Mouse (Mus musculus) c-Kit-positive CD71-positive TER-119-negative erythroid progenitor cells, embryonic 14.5 days (primary cell): ENCODE results near the gene Mettl26.
A peak's percentile ranks its signal among the peaks of the same experiment; 100 is the strongest.

Experiments used
- DNase-seq: peaks from one replicate; pipeline ENCODE4 v3.0.0-alpha.2; 2013; ENCODE audit warnings: low read depth

Gene Mettl26

DNA sequence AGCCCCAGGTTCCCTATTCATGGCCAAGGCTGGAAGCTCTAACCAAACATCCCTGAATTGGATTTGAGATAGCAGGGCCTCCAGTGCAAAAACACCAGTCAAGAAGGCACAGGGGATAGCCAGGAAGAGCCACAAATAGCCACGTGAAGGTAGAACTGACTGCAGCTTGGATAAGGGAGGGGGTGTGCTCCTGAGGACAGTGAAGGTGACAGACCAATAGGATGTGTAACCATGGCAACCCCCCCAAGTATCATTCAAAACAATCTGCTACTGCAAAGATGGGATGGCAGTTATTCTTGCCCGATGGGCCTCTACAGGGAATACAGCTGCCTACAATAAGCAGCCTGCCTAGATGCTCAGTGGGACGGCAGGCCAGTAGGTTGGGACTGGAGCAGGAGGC lies 37.3 kb upstream of the Mettl26 start:
- no peak for DNase-seq

DNA sequence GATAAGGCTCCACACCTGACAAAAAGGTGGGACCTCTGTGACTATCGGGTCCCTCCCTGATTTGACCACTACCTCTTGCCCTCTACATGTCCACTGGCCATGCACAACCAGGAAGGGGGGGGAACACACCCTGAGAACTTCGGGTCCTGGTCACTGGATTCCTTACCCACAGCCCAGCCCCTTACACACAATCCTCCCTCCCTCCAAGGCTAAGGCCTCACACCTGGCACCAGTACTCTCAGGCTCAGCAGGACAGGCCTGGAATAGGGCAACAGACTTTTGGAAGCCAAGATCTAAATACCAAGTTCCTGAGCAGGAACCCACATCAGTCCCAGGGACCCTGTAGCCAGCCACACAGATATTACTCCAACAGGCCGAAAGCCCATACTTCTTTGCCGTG lies 36.0 kb upstream of the Mettl26 start:
- DNase-seq: no peak

DNA sequence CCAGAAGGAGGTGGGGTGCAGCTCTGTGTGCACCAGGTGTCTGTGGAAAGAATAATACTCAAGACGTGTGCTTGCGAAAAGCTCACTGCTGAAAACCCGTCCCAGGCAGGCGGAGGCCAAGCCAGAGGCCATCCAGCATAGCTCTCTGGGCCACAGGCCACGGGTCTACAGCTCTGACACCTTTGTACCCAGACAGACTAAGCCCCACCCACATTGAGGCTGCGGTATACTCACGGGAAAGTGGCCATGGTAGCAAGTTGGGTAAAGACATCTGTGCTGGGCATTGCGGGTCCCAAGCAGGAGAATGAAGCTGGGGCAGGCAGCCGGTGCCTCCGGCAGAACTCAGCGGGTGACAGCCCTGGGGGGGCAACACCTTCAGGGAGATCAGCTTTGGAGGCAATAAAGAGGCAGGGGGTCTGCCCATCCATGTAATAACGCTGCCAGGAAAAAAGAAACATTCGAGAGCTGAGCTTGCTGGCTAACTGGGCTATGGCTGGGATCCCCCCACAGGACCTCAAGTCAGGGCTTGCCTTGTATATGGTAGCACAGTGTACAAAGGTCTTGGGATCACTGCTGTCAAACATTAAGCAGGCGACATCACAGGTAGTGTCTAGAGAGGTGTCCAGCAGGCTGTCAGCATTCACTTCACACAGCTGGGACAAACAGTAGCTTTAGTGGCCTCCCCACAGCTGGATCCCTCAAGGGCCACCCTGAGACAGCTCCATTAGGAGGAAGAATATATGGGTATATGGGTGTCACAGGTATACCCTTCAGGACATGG lies 35.2 kb upstream of the Mettl26 start:
- no peak for DNase-seq

DNA sequence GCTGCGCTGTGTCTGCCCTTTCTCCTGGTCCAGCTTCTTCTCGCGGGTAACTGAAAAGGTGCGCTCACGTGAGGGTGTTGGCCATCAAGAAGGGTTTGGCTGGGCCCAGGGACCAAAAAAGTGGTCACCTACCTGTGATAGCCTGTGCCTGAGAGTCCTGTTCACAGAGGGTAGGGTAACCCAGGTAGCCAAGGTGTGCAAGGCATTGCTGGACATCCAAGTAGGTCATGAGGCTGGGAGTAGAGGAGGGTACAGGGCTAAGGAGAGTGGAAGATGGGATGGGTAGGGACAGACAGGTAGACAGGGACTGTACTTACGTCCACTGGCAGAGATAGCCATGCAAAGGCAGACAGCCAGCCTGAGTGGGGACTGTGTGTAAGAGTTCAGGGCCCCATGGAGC lies 34.4 kb upstream of the Mettl26 start:
- DNase-seq: no peak

DNA sequence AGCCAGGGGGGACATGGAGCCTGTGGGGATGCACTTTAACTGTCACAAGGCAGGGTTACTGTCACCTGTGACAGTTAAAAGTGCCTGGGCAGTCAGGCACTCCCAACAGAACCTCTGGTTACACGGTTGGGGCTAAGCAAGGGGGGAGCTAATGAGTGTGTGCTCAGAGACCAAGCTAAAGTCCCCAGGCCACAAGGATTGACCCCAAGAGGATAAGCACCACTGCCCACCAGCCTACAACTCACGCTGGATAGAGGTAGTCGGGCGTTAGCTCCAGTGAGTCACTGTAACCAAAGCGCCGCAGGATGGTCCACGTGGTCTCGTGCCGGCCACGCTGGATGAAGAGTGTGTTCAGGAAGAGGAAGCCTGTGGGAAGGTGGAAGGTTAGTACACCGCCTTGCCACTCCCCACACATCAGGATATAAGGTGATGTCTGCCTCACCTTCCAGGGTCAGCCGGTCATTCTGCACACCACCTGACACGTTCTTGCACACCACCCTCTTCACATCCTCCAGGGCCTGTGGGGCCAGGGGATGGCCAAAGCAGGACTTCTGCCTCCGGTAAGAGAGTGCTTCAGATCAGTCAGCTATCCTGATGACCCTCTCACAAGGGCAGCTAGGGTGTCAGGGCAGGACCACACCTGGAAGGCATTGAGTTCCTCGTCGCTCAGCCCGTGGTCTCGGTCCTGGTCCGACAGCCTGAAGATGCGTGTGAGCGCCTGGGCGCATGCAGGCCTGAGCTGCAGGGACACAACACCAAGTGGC lies 33.6 kb upstream of the Mettl26 start, which contains the start of gene Gm20683:
Gene Gm20683 (minus strand): TSS at position 647 of the 764 bp plus-strand sequence.
- DNase-seq: no peak

DNA sequence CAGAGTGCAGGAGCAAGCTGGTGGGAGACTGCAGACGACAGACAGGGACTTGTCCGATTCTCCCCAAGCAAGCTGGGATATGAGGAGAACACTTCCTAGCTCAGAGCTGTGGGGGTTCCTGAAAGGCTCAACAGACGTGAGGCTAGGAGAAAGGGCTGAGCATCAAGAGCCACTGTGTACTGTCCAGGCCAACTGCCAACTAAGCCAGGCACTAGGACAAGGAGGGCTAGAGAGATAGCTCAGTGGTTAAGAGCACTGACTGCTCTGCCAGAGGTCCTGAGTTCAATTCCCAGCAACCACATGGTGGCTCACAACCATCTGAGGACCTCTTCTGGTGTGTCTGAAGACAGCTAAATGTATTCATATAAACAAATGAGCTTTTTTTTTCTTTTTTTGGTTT lies 32.4 kb upstream of the Mettl26 start:
- DNase-seq: no peak

DNA sequence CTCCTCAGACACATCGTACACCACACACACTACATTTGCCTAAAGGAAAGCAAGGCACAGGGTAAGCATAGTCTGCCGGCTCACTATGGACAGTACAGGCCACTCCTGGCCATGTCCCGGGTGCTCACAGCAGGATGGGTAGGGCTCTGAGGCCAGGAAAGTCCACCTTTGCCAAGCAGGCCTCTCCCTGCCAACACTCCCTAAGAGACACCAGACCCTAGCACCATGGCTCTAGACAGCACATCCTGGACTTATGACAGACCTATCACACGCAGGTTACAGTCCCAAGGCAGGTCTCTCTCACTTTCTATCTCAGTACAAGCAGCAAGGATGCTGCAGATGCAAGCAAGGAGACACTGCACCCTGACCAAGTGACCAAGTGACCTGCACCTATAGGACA lies 31.8 kb upstream of the Mettl26 start:
- no peak for DNase-seq

DNA sequence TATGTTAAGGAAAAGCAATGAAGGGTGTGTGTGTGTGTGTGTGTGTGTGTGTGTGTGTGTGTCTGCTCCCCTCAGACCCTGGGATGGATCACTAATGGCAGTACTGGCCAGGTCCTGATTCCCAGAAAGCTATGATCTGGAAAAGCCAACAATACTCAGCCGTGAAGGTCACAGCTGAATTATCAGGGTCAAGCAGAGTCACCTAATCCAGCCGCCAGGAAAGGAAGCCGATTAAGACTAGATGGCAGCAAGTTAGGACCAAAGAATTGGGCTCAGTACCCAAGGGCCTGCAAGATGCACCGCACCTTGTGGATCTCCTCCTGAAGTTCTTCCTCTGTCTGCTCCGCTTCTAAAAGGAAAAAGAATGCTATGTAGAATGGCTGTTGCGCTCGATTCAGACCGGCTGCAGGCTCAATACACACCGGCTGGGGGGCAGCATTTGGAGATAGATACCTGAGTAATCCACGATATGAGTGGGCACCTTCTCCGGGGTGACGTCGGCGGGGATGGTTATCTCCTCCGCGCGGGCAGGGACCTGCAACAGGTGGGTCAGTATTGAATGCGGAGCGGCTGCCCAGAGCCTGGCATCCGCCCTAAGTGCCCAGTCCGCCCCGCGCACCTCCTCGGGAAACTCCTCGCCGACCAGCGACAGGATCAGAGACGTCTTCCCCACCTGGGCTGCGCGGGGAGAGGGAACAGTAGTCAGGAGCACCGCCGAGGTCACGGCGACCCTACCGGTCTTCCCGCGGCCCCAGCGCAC lies 31.1 kb upstream of the Mettl26 start:
- no peak for DNase-seq

DNA sequence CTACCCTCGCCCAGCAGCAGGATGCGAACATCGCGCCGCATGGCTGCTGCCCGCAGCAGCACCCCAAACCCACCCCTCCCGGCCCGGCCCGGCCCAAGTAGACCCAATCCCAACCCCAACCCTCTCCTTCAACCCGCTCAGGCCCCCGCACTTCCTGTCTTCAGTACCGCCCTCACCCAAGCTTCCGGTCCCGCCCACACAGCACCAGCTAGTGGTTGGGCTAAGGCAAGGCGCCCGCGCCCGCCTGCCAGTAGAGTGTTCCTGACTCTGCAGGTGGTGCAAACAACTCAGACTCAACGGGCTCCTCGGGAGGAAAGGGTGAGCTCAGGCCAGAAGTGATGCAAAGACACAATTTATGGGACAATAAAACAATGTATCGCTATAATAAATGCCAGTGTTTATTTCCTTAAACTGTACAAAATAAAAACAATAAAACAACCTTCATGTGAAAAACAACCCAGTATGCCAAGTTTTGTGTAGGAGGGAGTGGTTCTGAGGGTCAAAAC lies 30.4 kb upstream of the Mettl26 start, which contains the start of gene Rhot2:
Gene Rhot2 (minus strand): TSS at position 456 of the 506 bp plus-strand sequence.
- peak; percentile 94 for DNase-seq

DNA sequence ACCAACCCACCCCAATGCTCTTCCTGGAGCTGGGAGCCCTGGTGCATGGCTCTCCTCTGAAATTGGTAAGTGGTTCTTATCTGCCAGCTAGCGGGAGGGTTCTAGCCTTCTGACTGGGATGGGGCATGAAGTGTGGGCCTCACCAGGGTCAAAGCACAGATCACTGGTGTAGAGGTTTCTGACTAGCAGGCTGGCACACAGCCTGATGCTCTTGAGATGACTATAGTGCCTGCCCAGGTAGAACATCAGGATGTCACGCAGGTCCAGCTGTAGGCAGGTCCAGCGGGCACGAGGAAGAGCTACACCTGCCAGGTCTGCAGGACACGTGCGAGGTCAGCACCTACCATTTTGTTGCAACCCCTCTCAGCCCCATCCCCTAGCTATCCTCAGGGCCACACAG lies 14.6 kb upstream of the Mettl26 start:
- no peak for DNase-seq

DNA sequence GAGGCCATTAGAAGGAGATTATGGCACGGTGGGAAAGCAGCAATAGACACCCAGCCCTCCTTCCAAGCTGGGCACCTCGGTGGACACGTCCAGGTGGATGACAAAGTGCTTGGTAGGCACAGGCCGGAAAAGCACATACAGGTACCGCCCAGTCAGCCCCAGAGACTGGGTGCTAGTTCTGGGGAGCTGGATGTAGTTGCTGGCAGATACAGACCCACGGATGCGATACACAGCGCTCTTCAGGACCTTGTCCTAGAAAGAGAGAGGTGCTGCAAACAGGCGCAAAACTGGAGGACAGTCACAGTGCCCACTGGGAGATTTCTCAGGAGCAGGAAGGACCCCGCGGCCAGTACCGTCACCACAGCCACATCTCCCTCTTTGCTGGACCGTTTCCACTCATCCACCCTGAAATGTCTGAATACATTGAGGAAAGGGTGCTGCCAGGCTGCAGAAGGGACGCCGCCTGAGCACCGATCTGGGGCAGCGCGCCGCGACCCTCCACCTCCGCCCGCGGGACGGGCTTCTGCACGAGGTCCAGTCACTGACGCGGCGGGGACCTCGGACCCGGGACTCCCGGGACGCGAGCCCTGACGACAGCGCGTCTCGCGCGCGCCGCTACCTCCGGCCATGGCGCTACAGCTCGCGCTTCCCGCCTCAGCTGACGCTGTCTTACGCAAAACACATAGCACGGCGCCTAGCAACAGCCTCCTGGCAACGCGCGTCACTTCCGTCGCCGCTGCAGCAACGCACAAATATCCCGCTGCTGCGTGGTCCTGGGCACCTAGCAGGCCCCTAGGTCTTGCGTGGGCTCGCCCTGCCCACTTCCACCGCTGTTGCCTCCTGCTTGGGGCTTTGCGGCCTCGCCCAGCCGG lies 13.8 kb upstream of the Mettl26 start, which contains the start of gene Wdr90:
Gene Wdr90 (minus strand): TSS at position 670 of the 872 bp plus-strand sequence.
- DNase-seq: peak; percentile 86

DNA sequence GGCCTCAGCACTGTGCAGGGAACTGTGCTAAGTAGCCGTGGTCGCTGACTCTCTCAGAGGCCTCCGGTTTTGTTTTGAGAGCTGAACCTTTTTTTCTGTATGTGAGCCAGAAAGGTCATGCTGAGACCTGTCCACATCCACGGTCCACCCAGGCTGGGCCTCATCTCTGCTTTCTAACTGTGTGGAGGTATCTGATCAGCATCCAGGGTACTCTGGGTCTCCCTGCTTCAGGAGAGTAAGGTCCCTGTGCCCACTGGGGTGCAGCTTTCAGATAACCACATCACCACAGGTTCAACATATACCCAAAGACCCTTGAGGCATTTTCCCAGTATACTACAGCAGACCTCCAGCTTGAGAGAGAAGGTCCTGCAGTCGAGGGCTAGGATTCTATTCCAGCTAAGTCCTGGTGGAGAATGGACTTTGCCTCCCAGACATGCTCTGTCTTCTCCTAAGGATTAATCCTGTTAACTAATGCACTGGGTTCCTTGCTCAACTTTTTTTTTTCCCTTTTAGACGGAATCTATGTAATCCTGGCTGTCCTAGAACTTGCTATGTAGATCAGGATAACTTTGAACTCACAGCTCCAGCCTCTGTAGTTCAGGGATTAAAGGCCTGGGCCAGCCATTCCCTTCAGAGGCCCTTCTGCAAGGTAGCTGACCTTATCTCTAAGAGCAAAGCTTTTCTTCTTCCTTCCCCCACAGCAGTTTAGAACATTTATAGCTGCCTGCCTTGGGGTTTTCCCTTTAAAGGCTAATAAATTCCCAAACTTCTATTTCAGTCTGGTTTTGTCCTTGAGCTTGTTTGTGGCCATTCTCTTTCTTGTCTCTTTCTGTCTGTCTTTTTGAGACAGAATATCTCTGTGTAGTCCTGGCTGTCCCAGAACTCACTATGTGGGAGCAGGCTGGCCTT lies 12.9 kb upstream of the Mettl26 start:
- no peak for DNase-seq

DNA sequence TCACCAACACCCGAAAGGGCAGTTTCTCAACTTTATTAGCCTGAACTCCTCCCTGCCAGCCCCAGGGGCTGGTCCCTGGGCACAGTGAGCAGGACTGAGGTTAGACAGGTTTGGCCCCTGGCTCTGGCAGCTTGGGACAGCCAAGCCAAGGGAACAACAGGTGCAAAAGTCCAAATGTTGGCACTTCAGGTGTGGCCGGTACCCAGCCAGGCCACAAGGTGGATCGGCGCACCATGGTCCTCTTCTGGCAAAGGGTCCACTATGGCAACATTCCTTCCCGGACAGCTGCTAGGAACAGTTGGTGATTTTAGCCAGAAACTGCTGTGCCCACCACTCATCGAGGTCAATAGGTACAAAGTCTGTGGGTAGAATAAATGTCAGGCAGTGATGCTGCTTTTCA lies 11.2 kb upstream of the Mettl26 start:
- DNase-seq: no peak

DNA sequence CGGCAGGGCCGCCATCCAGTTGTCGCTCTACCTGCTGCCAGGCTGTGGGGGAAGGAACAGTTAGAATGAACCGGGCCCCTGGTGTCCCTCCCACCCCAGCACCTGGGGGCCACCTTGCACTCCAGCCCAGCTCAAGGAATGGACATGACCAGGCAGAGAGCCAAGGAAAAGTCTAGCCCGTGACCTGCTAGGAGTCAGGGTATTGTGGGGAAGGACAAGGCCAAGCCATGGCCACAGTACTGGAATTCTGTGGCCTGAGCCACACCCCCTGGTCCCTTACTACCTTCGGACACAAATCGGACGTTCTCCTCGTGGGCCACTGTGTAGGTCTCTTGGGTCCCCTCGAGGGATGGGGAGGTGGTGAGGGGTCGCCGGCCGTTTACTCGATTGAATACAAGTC lies 10.6 kb upstream of the Mettl26 start:
- DNase-seq: no peak

DNA sequence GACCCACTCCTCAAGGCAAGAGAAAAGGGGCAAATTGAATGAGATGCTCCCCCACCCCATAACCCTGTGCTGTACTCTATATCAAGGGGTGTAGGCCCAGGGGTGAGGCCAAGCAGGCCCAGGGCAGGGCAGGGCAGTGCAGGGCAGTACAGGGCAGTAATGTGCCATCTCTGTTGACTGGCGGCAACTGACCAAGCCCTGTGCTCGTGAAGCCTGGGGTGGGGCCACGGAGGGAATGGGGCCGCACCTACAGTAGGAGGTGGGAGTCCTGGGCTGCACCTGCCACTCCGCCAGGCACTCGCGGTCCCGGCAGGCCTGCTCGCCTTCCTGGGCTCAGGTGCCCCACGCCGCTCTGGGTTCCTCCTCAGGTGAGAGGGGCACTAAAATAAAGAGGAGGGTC lies 9.6 kb upstream of the Mettl26 start:
- no peak for DNase-seq

DNA sequence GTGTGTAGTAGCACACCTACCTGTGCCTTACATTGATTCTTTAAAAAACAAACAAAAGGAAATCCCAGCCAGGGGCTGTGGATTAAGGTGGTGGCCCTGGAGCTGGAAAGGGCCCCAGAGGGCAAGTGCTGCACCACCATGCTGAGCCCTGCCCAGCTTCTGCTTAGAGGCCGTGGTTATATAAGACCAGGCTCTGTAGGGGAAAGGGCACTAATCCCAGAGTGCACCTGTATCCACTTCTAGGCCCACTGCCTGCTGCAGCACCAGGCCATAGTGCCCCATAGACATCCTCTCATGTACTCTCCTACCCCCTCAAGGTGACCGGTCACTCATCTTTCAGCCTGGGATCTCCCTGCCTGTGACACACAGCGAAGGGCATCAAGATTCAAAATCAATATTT lies 8.7 kb upstream of the Mettl26 start:
- no peak for DNase-seq

DNA sequence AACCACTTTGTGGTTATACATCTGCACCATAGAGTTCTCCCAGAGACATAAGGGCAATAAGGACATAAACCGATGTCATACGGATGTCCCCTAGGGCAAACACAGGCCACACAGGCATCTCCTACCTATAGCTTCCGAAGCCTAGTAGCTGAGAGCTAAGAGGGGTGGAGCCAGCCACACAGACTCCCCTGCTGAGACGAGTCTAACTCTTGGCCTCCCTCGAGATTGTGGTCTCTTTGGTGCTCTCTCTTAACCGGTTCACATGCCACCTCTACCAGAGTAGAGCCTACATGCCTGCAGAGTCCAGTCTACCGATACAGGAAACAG lies 7.4 kb upstream of the Mettl26 start:
- no peak for DNase-seq

DNA sequence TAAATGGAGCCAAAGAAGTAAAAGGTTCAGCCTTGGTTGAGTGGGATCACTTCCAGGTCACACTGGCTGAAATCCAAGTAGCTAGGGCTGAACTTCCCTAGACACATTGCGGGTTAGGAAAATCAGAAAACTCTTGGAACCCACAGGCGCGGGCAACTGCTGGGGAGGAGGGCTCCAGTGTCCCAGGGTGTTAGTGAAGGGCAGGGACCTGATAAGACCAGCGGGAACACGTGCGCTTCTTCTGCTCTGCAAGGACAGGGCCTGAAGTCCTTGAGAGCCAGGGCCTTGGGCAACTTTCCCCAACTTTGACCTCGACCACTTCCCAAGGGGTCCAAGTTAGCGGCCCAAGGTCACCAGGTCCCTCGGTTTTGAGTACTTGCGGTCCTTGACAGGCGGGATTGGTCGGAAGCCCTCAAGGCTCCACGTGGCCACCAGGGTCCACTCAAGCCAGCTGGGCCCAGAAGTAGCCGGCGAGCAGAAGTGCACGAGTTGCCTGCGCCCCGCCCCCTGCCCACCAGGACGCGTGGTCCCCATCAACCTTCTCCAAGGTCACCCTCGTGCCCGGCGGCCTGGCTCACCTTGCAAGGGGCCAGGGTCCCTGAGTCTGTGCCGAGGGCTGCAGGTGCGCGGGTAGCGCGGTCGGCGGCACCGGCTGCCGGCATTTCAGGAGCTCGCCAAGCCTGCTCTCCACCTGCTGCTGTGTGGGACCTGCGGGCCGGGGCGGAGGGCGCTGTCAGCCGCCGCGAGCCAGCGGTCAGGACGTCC lies 6.9 kb upstream of the Mettl26 start:
- DNase-seq: no peak

DNA sequence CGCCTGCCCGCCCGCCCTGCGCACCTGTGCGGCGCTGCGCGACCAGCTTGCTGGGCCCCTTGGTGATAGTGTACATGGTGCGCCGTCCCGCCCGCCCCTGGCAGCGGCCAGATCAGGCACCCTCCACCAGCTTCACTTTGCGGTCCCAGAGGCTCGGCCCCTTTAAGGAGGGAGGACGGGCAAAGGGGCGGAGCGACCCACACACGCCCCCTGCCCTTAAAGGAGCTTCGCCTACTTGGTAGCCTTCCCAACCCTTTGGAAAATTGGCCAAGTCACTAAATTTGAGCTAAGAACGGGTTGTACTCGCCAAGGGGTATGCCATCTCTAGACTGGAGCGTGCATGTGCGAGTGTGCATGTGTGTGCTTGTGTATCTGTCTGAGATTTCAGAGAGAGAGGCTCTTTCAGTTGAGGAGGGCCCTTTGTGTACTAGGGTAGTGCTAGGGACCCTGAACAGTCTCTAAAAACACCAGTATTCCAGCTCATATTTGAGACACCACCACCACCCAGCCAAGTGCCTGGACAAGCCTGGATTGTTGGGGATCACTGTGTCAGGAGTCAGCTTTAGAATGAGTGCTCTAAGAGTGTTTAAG lies 6.2 kb upstream of the Mettl26 start, which contains the start of gene Mcrip2:
Gene Mcrip2 (minus strand): TSS at position 164 of the 591 bp plus-strand sequence.
- no peak for DNase-seq
